ENCODE assay signal across 10 mouse cellular contexts in the genomic region with DNA sequence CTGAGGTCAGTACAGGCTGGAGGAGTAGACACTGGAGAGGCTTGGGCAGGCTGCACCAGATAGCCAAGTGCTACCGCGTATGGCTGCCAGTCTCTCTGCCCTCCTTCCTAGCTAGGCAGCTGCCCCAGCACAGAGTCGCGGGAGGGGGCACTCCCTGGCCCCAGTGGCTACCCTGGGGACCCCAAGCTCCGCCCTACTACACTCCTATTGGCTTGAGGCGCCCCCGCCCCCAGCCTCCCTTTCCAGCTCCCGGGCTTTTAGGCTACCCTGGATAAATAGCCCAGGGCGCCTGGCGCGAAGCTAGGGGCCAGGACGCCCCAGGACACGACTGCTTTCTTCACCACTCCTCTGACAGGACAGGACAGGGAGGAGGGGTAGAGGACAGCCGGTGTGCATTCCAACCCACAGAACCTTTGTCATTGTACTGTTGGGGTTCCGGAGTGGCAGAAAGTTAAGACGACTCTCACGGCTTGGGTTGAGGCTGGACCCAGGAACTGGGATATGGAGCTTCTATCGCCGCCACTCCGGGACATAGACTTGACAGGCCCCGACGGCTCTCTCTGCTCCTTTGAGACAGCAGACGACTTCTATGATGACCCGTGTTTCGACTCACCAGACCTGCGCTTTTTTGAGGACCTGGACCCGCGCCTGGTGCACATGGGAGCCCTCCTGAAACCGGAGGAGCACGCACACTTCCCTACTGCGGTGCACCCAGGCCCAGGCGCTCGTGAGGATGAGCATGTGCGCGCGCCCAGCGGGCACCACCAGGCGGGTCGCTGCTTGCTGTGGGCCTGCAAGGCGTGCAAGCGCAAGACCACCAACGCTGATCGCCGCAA. TPM values are rescaled to one million over a fixed set of nuclear protein-coding genes. Genes with fewer than 3 reads are reported as not detected.
DNase-seq lines count a peak whose midpoint lies in the region; ATAC-seq and TF ChIP-seq lines count a peak whose summit lies in the region.
"Had no signal": no experiment of that assay in that cellular context is flagged by ENCODE, and none has a peak within 500 bp of the region (broad histone marks: within the 10 kb centered on the region; RNA-seq: fewer than 3 reads in every experiment).

A gene (plus strand): TSS at position 303 of the 836 bp plus-strand sequence.

- TF ChIP-seq POLR2A in ES-Bruce4 (IDR thresholded peaks at IDR 0.05; ENCODE audit: insufficient read depth, low read length) = no peak
- no peak for TF ChIP-seq POLR2A in cerebellum, adult 2 months (IDR thresholded peaks at IDR 0.05; ENCODE audit: borderline replicate concordance, insufficient read depth, low read length)

- H3K4me1 ChIP-seq in ES-Bruce4 (ENCODE audit: control insufficient read depth, insufficient read depth, low read length) = no peaks in the 10 kb centered on the region
- H3K4me1 ChIP-seq in midbrain, embryonic 12.5 days = peaks cover 21% of the 10 kb centered on the region
- no peaks in the 10 kb centered on the region for H3K4me1 ChIP-seq in cerebellum, adult 2 months (ENCODE audit: control insufficient read depth, insufficient read depth, low read length)

- no peak for ATAC-seq in midbrain, embryonic 12.5 days (ENCODE audit: low FRiP score, low read depth)

- no peak for TF ChIP-seq CTCF in ES-Bruce4 (IDR thresholded peaks at IDR 0.05; ENCODE audit: low read depth, low read length)
- TF ChIP-seq CTCF in cerebellum, adult 2 months (IDR thresholded peaks at IDR 0.05; ENCODE audit: borderline replicate concordance, insufficient read depth, low read depth, low read length) = no peak

- no peak within 1 kb of the TSS for H3K9ac ChIP-seq in ES-Bruce4 (ENCODE audit: low read depth, poor library complexity, severe bottlenecking)
- H3K9ac ChIP-seq in midbrain, embryonic 12.5 days (replicated peaks) = 0 out of 2 replicates have a peak within 1 kb of the TSS, but pooled peaks have one; percentile 13

- H3K4me2 ChIP-seq in midbrain, embryonic 12.5 days (replicated peaks) = peak within 1 kb of the TSS; percentile 43

- H3K4me3 ChIP-seq in ES-Bruce4 (ENCODE audit: low read depth, low read length) = peak within 1 kb of the TSS; percentile 56
- H3K4me3 ChIP-seq in midbrain, embryonic 12.5 days = peak within 1 kb of the TSS; percentile 23
- H3K4me3 ChIP-seq in cerebellum, adult 2 months (replicated peaks; ENCODE audit: insufficient read depth, low read depth, low read length) = no peak within 1 kb of the TSS

- no peak for TF ChIP-seq EP300 in ES-Bruce4 (IDR thresholded peaks at IDR 0.05; ENCODE audit: insufficient read depth, low read depth, low read length)

- DNase-seq in embryo, embryonic 11 days = peak; percentile 30
- DNase-seq in embryo, embryonic 10.5 days (ENCODE audit: low spot score) = no peak
- DNase-seq in gastrocnemius, postnatal 10 days = peak; percentile 78
- no peak for DNase-seq in cerebellum, adult 11-12 months
- DNase-seq in thymus, postnatal 25 days = no peak
- no peak for DNase-seq in cerebellum, adult 2 months
- DNase-seq: kidney, postnatal 25 days; lung, adult 18-20 months had no signal

- no peak within 1 kb of the TSS for H3K27ac ChIP-seq in ES-Bruce4 (ENCODE audit: insufficient read depth, low read length)
- no peak within 1 kb of the TSS for H3K27ac ChIP-seq in midbrain, embryonic 12.5 days (replicated peaks)
- H3K27ac ChIP-seq in cerebellum, adult 2 months (ENCODE audit: insufficient read depth, low read length) = no peak within 1 kb of the TSS

- H3K27me3 ChIP-seq in ES-Bruce4 (ENCODE audit: control insufficient read depth, insufficient read depth, low read length, poor library complexity, severe bottlenecking) = no peaks in the 10 kb centered on the region
- peaks cover 82% of the 10 kb centered on the region for H3K27me3 ChIP-seq in midbrain, embryonic 12.5 days
- no peaks in the 10 kb centered on the region; the same call in 1 of the 2 replicates for H3K27me3 ChIP-seq in cerebellum, adult 2 months (ENCODE audit: control insufficient read depth, insufficient read depth, low read length)

- H3K36me3 ChIP-seq in ES-Bruce4 (ENCODE audit: control insufficient read depth, insufficient read depth, low read length, poor library complexity, severe bottlenecking) = no peaks in the 10 kb centered on the region
- H3K36me3 ChIP-seq in midbrain, embryonic 12.5 days = no peaks in the 10 kb centered on the region

- H3K9me3 ChIP-seq in ES-Bruce4 (replicated peaks; ENCODE audit: control insufficient read depth, insufficient read depth, low read length, poor library complexity, severe bottlenecking) = no peaks in the 10 kb centered on the region
- H3K9me3 ChIP-seq in midbrain, embryonic 12.5 days = no peaks in the 10 kb centered on the region

- WGBS in midbrain, embryonic 12.5 days = 4% methylated on average over 44 of the region's 44 CpGs
- WGBS in cerebellum, adult 2 months = 5% methylated on average over 44 of the region's 44 CpGs

RNA-seq across cellular contexts. Expression of the gene that starts here (rescaled TPM):
- polyA plus RNA-seq in ES-Bruce4 (2011; ENCODE audit: insufficient read depth, insufficient read length, low read depth, missing spikeins) = not detected in 2 replicates
- total RNA-seq in gastrocnemius, postnatal 10 days (2021) = 10 to 100 TPM; 36.8 to 45.3 TPM
- polyA plus RNA-seq in midbrain, embryonic 12.5 days (2016; fragmentation: Nextera tagmentation; extraction: Ambion mirVana) = not detected in 2 replicates
- 0.08 TPM in 1 of 2 replicates, not detected in the other for polyA plus RNA-seq in cerebellum, adult 2 months (2012; rRNA removed)

Comparison
In these comparisons a context has a peak if more than half of its experiments do, and no peak if none do; other contexts are left out.
1. DNase-seq: peak in embryo, embryonic 11 days (single experiment) and gastrocnemius, postnatal 10 days (single experiment); none in embryo, embryonic 10.5 days (single experiment), cerebellum, adult 11-12 months (single experiment), thymus, postnatal 25 days (single experiment) and cerebellum, adult 2 months (0 of 2).